Mouse (Mus musculus) stomach, postnatal 0 days (tissue): ENCODE data around the gene Eps8. TPM values are rescaled to one million over a fixed set of nuclear protein-coding genes. Genes with fewer than 3 reads are reported as not detected.

Experiments used
- ATAC-seq: fragments of 200-750 bp; cut with Nextera tagmentation; 2 replicates; pipeline ENCODE4 v1.8.0; 2017; ENCODE audit not compliant: low FRiP score, low TSS enrichment
- DNase-seq: peaks from one replicate; pipeline ENCODE4 v3.0.0-alpha.2; 2016; ENCODE audit warnings: low spot score
- H3K27ac ChIP-seq: fragments of 300-500 bp; sonication (generic); replicated peaks from 2 replicates; pipeline ENCODE4 v1.5.1; 2014; ENCODE audit warnings: mild to moderate bottlenecking, control low read depth
- H3K27me3 ChIP-seq: fragments of 300-500 bp; sonication (generic); 2 replicates; pipeline ENCODE4 v1.6.1; 2014; ENCODE audit warnings: low read length; ENCODE audit not compliant: control insufficient read depth, insufficient read depth
- H3K36me3 ChIP-seq: fragments of 300-500 bp; sonication (generic); 2 replicates; pipeline ENCODE4 v1.6.1; 2014; ENCODE audit warnings: low read length, mixed read lengths; ENCODE audit not compliant: control insufficient read depth, insufficient read depth
- H3K4me1 ChIP-seq: fragments of 300-500 bp; sonication (generic); replicated peaks from 2 replicates; pipeline ENCODE4 v1.6.1; 2014; ENCODE audit warnings: antibody characterized with exemption; ENCODE audit not compliant: control insufficient read depth, insufficient read depth
- H3K4me2 ChIP-seq: fragments of 300-500 bp; sonication (generic); replicated peaks from 2 replicates; pipeline ENCODE4 v1.6.1; 2014; ENCODE audit warnings: low read depth, mild to moderate bottlenecking, control low read depth, moderate library complexity
- H3K4me3 ChIP-seq: fragments of 300-500 bp; sonication (generic); 2 replicates; pipeline ENCODE4 v1.5.1; 2014; ENCODE audit warnings: low read depth, low read length, control low read depth
- H3K9ac ChIP-seq: fragments of 300-500 bp; sonication (generic); 2 replicates; pipeline ENCODE4 v1.6.1; 2014; ENCODE audit warnings: mild to moderate bottlenecking, low read length, control low read depth, mixed read lengths
- H3K9me3 ChIP-seq: fragments of 300-500 bp; sonication (generic); 2 replicates; pipeline ENCODE4 v1.6.1; 2016; ENCODE audit warnings: low read length; ENCODE audit not compliant: control insufficient read depth
- CTCF ChIP-seq: IDR thresholded peaks from 2 replicates; pipeline ENCODE4 v1.5.1; 2016; ENCODE audit warnings: antibody characterized with exemption, low read depth, mild to moderate bottlenecking, moderate library complexity
- EP300 ChIP-seq: optimal IDR thresholded peaks from 2 replicates; pipeline ENCODE3; 2016; ENCODE audit warnings: antibody characterized with exemption
- WGBS: fragments of 180-500 bp; shearing (Covaris S2); extraction: QIAGEN DNeasy Blood & Tissue Kit; methylation state at CpG from one replicate; pipeline ENCODE4 v1.1.7; 2014; 5-methylcytosine and 5-hydroxymethylcytosine counted together
- polyA plus RNA-seq: library from polyadenylated mRNA; unstranded; fragments of >200 nt; fragmentation: Nextera tagmentation; extraction: Ambion mirVana; gene quantifications from 2 replicates; pipeline ENCODE4 v1.2.1, GENCODE M21; 2015

The Eps8 gene
- polyA plus RNA-seq, 1 experiment from 2014 or later = 23.1 TPM

- WGBS = 86% methylated on average over 7 of the region's 7 CpGs
- TF ChIP-seq EP300 (no peak), CTCF (no peak)
- ATAC-seq (no peak), DNase-seq (no peak)
- Histone ChIP-seq H3K4me3 (no peak overlapping the region), H3K4me2 (no peak overlapping the region), H3K27me3 (no peaks in the 10 kb centered on the region), H3K4me1 (no peaks in the 10 kb centered on the region), H3K9me3 (no peaks in the 10 kb centered on the region), H3K27ac (no peak overlapping the region), H3K9ac (no peak overlapping the region), H3K36me3 (no peaks in the 10 kb centered on the region)
Measured at GRCm38 (mm10) chr6:137606541-137606940, 48.1 kb downstream of the Eps8 start.

DNA sequence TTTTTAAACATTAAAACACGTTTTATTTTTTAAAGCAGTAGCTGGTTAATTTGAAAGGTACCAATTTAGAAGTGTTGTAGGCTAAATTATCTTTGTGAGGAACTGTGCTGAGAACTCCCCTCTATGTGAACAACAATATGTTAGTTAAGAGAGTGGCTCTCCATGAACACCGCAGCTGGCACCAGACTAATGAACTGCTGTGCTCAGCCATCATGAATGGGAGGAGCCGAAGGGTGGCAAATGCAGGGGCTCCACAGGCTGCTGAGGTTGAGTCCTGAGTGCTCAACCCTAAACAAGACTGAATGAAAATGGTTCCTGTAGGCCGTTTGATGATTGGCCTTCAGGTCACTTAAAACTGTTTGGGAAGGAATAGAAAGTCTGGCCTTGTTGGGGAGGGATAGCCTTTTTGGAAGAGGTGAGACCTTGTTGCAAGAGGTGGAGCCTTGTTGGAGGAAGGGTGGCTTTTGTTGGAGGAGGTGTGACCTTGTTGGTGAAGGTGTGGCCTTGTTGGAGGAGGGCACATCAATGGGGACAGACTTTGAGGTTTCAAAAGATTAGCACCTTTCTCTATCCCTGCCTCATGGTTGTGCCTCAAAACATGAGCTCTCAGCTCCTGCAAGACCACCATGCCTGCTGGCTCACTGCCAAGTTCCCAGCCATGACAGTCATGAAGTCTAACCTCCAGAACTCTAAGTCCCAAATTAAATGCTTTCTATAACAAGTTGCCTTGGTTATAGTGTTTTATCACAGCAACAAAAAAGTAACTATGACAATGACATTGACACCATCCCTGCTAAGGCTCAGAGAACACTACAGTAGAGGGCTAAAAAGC is 50.0 kb downstream of the Eps8 start:
- no peak overlapping the region for H3K4me3 ChIP-seq
- ATAC-seq = no peak
- H3K9ac ChIP-seq = no peak overlapping the region
- H3K27me3 ChIP-seq = no peaks in the 10 kb centered on the region
- no peak for TF ChIP-seq CTCF
- TF ChIP-seq EP300 = no peak
- no peaks in the 10 kb centered on the region for H3K4me1 ChIP-seq
- H3K36me3 ChIP-seq = no peaks in the 10 kb centered on the region
- no peaks in the 10 kb centered on the region for H3K9me3 ChIP-seq
- H3K27ac ChIP-seq = no peak overlapping the region
- H3K4me2 ChIP-seq = no peak overlapping the region
- DNase-seq = no peak
- WGBS = 84% methylated on average over 4 of the region's 4 CpGs

DNA sequence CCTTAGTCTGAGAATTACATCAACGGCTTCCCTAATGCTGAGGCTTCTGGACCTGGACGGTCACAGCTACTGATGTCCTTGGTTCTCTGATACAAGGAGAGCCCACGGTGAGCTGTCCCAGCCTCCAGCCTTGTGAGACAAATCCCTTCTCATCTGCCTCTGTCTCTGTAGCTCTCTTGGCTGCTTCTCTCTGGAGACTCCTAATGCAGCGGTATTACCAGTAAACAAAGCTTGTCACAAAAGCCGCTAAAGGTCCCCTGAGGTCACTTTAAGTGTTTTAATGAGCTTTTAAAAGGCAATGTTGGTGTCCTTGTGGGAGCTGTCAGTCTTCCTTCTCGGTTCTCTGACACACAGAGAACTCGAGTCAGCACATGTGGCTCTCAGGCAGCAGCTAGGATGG is 56.4 kb downstream of the Eps8 start:
- H3K4me2 ChIP-seq = no peak overlapping the region
- ATAC-seq (no peak), DNase-seq (no peak)
- no peaks in the 10 kb centered on the region for H3K27me3 ChIP-seq
- WGBS = 45% methylated on average over 7 of the region's 7 CpGs
- no peaks in the 10 kb centered on the region for H3K9me3 ChIP-seq
- H3K36me3 ChIP-seq = no peaks in the 10 kb centered on the region
- no peaks in the 10 kb centered on the region for H3K4me1 ChIP-seq
- H3K27ac ChIP-seq = no peak overlapping the region
- no peak overlapping the region for H3K9ac ChIP-seq
- no peak overlapping the region for H3K4me3 ChIP-seq
- TF ChIP-seq EP300 (no peak), CTCF (no peak)

GRCm38 (mm10) chr6:137597442-137598058 is 57.1 kb downstream of the Eps8 start:
- H3K4me3 ChIP-seq = no peak overlapping the region
- H3K27ac ChIP-seq = no peak overlapping the region
- no peak for ATAC-seq
- no peaks in the 10 kb centered on the region for H3K36me3 ChIP-seq
- DNase-seq = no peak
- H3K27me3 ChIP-seq = no peaks in the 10 kb centered on the region
- TF ChIP-seq EP300 (no peak), CTCF (no peak)
- no peaks in the 10 kb centered on the region for H3K4me1 ChIP-seq
- 89% methylated on average over 8 of the region's 8 CpGs for WGBS
- no peak overlapping the region for H3K9ac ChIP-seq
- H3K9me3 ChIP-seq = no peaks in the 10 kb centered on the region
- no peak overlapping the region for H3K4me2 ChIP-seq

DNA sequence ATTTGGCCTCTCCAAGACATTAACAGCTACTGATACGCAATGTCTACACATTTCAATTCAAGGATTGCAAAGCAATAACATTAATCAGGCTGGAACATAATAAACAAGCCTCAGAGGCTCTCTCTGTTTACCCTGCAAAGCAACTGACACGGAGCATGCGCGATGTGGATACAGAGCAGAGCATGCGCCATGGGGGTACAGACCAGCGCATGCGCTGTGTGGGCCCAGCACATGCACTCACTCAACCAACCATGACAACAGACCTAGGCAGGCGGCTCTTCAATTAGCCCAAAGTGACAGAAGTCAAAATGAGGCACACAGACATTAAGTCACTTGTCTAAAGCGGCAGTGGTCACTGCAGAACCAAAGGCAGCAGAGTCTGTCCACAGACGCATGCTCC is 62.1 kb downstream of the Eps8 start:
- no peaks in the 10 kb centered on the region for H3K36me3 ChIP-seq
- H3K9ac ChIP-seq = no peak overlapping the region
- H3K9me3 ChIP-seq = no peaks in the 10 kb centered on the region
- no peak overlapping the region for H3K4me2 ChIP-seq
- no peak overlapping the region for H3K27ac ChIP-seq
- 86% methylated on average over 10 of the region's 10 CpGs for WGBS
- H3K27me3 ChIP-seq = no peaks in the 10 kb centered on the region
- no peak for ATAC-seq
- no peak for TF ChIP-seq EP300
- H3K4me1 ChIP-seq = no peaks in the 10 kb centered on the region
- no peak for DNase-seq
- no peak overlapping the region for H3K4me3 ChIP-seq

DNA sequence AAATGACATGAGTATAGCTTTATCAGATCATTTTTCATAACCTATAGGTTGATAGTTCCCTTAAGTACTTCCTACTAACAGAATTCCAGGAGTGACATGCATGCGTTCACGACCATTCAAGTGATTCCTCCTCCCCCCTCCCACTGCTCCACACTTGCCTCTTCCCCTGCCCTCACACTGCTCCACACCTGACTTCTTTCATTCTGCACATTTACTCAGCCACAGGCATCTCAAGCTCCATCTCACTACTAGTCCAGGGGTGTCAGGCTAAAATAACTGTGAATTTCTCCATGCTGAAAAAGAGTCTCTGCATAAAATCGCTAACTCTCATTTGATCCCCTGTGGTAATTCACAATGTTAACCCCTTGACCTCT is 65.4 kb downstream of the Eps8 start:
- DNase-seq (no peak), ATAC-seq (no peak)
- Histone ChIP-seq H3K9ac (no peak overlapping the region), H3K27ac (no peak overlapping the region), H3K4me3 (no peak overlapping the region), H3K4me1 (no peaks in the 10 kb centered on the region), H3K36me3 (no peaks in the 10 kb centered on the region), H3K9me3 (no peaks in the 10 kb centered on the region), H3K4me2 (no peak overlapping the region), H3K27me3 (no peaks in the 10 kb centered on the region)
- TF ChIP-seq EP300 (no peak), CTCF (no peak)
- WGBS = 77% methylated on average over 3 of the region's 3 CpGs
